Mouse (Mus musculus) liver, adult 10 weeks (tissue): ENCODE data around the gene Rnaseh1. TPM values are rescaled to one million over a fixed set of nuclear protein-coding genes. Genes with fewer than 3 reads are reported as not detected.

Source experiments
- polyA plus RNA-seq: library from polyadenylated mRNA; stranded (reverse); fragments of 350-450 nt; fragmentation: Illumina TruSeq; extraction: RNeasy Lipid Tissue Mini Kit (QIAGEN cat#74804); gene quantifications from one replicate; pipeline ENCODE4 v1.2.3, GENCODE M21; 2014; ENCODE audit warnings: low read depth, low replicate concordance

Rnaseh1 gene
- polyA plus RNA-seq: 1.5 TPM

DNA sequence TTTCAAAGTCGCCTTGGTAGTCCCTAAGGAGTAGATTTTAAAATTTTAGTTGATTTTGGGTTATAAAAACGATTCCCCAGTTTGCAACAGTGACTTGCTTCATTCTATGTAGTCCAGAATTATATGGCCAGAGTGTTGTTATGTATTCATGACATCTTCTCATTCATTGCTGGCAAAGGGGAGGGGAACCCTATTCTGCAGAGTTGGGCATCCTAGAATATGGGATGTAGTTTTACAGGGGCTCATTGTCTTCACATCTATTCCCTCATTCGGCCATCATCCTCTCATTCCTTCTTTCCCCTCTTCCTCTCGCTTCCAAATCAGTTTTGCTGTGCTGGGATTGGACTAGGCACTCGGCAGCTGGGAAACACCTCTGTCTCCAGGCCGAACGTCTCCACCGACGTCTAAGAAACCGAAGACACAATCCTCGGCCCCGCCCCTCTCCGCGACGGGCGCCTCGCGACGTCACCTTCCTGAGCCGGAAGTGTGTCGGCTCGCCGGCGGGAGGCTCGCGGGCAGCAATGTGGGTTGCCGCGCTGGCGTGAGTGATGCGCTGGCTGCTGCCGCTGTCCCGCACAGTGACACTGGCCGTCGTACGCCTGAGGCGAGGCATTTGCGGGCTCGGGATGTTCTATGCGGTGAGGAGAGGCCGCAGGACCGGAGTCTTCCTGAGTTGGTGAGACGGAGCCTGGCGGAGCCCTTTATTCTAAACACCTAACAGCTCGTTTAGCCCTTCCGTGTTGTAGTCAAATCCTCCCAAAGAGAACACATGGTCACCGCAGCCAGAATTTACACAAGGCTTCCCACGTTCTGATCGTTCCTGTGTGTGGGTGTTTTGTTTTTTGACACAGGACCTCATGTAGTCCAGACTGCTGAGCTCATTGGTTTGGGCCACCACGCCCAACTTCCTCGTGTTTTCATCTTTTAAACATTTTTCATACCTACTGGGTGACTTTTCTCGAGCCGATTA is at the start of gene Rnaseh1:
Rnaseh1 (plus strand) TSS at position 462 of the 970 bp plus-strand sequence.

DNA sequence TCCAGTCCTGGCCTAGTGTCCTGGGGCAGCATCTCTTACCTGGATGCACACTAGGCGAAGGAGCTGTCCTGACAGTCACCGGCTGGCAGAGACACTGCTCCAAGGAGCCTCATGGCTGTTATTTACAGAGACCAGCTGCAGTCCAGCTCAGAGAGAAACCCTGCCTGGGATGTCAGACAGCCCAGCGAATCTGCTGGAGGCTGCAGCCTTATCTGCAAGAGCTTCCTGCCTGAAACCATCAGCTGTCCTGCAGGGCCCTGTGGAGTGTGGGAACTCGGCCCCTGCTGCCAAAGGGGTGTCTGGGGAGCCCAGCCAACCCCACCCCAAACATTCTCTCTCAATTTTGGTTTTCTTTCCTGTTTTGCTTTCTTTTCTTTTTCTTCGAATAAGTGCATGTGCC is 26.2 kb upstream of the Rnaseh1 start, which contains the start of gene Colec11:
Colec11 (minus strand) TSS at position 183 of the 400 bp plus-strand sequence.

DNA sequence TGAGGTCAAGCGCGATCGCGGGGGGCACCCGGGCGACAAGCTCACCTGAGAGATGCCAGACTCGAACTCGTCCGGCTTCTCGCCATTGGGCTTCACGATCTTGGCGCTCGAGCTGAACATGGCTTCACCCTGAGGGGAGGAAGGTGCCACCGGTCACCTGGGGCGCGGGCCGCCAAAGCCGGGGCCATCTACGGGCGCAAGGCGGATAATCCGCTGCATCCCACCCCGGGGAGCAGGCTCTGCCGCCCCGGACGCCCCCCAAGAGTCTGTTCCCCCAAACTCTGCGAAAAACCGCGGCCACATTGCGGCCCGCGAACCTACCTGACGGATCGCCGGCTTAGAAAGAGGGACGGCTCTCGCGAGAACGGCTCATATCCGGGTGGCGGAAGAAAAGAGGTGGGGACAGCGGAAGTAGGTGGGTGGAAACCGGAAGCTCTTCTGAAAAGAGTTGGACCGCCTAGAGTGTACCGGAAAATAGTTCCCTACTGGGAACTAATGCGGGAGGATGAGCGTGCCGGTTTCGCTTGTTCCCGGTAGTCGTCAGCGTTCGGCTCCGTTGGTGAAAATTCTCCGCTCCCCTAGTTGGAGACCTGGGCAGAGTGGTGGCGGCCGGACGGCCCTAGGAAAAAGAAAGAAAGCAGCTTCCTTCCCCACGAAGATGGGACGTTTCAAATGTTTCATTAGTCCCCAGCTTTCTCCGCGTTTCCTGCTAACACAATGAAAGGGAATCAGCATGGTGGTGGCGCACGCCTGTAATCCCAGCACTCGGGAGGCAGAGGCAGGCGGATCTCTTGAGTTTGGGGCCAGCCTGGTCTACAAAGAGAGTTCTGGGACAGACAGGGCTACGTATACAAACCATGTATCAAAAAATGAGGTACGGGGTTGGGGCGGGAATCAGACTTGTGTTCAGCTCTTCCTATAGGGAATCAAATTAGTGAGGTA is 13.6 kb upstream of the Rnaseh1 start, which contains the start of gene Rps7:
Rps7 (minus strand) TSS at position 419 of the 942 bp plus-strand sequence.

DNA sequence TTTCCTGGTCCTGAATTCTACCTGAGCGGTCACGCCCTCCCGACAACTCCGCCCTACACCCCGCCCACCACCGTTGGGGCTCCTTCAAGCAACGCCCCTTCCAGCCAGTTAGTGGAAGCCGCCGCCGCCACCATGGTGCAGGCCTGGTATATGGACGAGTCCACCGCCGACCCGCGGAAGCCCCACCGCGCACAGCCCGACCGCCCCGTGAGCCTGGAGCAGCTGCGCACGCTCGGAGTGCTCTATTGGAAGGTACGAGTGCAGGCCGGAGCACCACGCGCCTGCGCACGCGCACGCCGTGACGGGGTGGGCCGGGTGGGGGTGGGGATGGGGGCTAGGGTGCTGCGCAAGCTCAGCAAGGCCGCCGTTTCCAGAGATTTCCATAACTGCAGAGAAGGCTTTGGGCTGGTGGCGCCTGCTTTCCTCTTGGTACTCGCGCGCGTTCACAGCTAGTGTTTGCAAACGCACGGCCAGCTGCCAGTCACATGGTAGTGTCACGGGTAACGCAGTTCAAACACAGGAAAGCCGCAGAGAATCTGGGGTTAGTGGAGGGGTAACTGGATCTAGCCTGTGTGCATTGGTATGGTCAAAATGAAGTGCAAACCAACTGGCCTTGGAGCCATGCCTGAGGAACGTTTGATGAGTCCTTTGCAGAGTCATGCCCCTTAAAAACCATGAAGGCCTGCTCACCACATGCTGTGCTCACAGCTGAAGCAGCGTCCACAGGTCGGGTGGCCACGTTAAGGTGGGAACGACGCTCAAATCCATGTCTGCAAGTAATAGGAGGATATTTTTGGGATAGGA is 25.9 kb downstream of the Rnaseh1 start, which contains the start of gene Adi1:
Adi1 (plus strand) TSS at position 111 of the 804 bp plus-strand sequence.

Other genes with a start within 250 kb of the Rnaseh1 start
- not detected for gene Dcdc2c, start 97.2 kb upstream of the Rnaseh1 start, polyA plus RNA-seq
- gene Allc, start 67.1 kb upstream of the Rnaseh1 start, polyA plus RNA-seq: not detected
- 13.3 TPM for gene Colec11, start 26.2 kb upstream of the Rnaseh1 start, polyA plus RNA-seq
- 275 TPM for gene Rps7, start 13.6 kb upstream of the Rnaseh1 start, polyA plus RNA-seq
- 363 TPM for gene Adi1, start 25.6 kb downstream of the Rnaseh1 start, polyA plus RNA-seq
- gene Trappc12, start 100.9 kb downstream of the Rnaseh1 start, polyA plus RNA-seq: 7.5 TPM
- gene Eipr1, start 102.2 kb downstream of the Rnaseh1 start, polyA plus RNA-seq: 2.0 TPM